Mouse (Mus musculus): Measurements from ENCODE around the gene Nos1. TPM values are rescaled to one million over a fixed set of nuclear protein-coding genes. Genes with fewer than 3 reads are reported as not detected.

Gene Nos1
- polyA plus RNA-seq, 1 experiment from 2014 or later: 0.02 TPM

Other genes starting within 250 kb of the Nos1 start
- 28.1 and 28.3 TPM in 2 replicates for gene Fbxo21, start 195.7 kb downstream of the Nos1 start, polyA plus RNA-seq (2016; fragmentation: Nextera tagmentation; extraction: Ambion mirVana)
- 1.5 and 2.0 TPM in 2 replicates for gene Tesc, start 246.7 kb downstream of the Nos1 start, polyA plus RNA-seq (2016; fragmentation: Nextera tagmentation; extraction: Ambion mirVana)

All from liver, embryonic 12.5 days (tissue).